Mouse (Mus musculus): ENCODE data around the gene Itgae.

- no peak for TF ChIP-seq CTCF (IDR thresholded peaks at IDR 0.05; ENCODE audit: low read depth, low read length)
- no peak for TF ChIP-seq POLR2A (IDR thresholded peaks at IDR 0.05; ENCODE audit: insufficient read depth, low read length)
Measured at GRCm38 (mm10) chr11:73090283-73090682, at the start of gene Itgae.

Measured in ES-Bruce4 (cell line).